In genomic region chr14:31128826-31129219, GRCm38 (mm10) we compare ENCODE assay signal across 8 mouse cellular contexts. TPM values are rescaled to one million over a fixed set of nuclear protein-coding genes. Genes with fewer than 3 reads are reported as not detected.
A peak's percentile ranks its signal among the peaks of the same experiment; 100 is the strongest.
DNase-seq lines count a peak whose midpoint lies in the region; ATAC-seq lines count a peak whose summit lies in the region.

Smim4 (minus strand) TSS chr14:31128956.

- ATAC-seq in hindbrain, embryonic 12.5 days (ENCODE audit: low FRiP score) = peak; percentile 95

- peak within 1 kb of the TSS; percentile 92 for H3K4me2 ChIP-seq in hindbrain, embryonic 12.5 days (replicated peaks)

- H3K4me1 ChIP-seq in hindbrain, embryonic 12.5 days = peaks cover 57% of the 10 kb centered on the region

- no peaks in the 10 kb centered on the region for H3K36me3 ChIP-seq in hindbrain, embryonic 12.5 days

- WGBS in hindbrain, embryonic 12.5 days = 0% methylated on average over 33 of the region's 33 CpGs

- H3K27me3 ChIP-seq in hindbrain, embryonic 12.5 days = no peaks in the 10 kb centered on the region

- DNase-seq in NIH3T3 (ENCODE audit: low read depth) = peak; percentile 98
- DNase-seq in cerebellum, postnatal 10 days = peak; percentile 98 to 99
- DNase-seq in frontal cortex, postnatal 10 days (ENCODE audit: low spot score in 2 of 2) = peak; percentile 96
- peak; percentile 92 to 98 for DNase-seq in layer of hippocampus, postnatal 14 days (ENCODE audit: low spot score in 2 of 2)
- DNase-seq in lung, postnatal 14 days = peak; percentile 98
- DNase-seq in retina, adult 2 months (ENCODE audit: low read depth, low spot score) = peak; percentile 84
- DNase-seq in thymus, postnatal 36 days = peak; percentile 97 to 99

- H3K27ac ChIP-seq in hindbrain, embryonic 12.5 days = peak within 1 kb of the TSS; percentile 92

- H3K4me3 ChIP-seq in hindbrain, embryonic 12.5 days = peak within 1 kb of the TSS; percentile 79

- no peaks in the 10 kb centered on the region for H3K9me3 ChIP-seq in hindbrain, embryonic 12.5 days (replicated peaks)

- H3K9ac ChIP-seq in hindbrain, embryonic 12.5 days = peak within 1 kb of the TSS; percentile 78

RNA-seq across cellular contexts. Expression of gene Smim4, which starts in this region (rescaled TPM):
- 54.3 and 63.9 TPM in 2 replicates for polyA plus RNA-seq in hindbrain, embryonic 12.5 days (2016; fragmentation: Nextera tagmentation; extraction: Ambion mirVana)
- total RNA-seq in layer of hippocampus, postnatal 14 days (2021) = 10 to 100 TPM; 35.5 to 36.2 TPM

Comparison
In these comparisons a context has a peak if more than half of its experiments do, and no peak if none do; other contexts are left out.
1. Peak in every context shown above with its lines: DNase-seq, ATAC-seq, H3K4me3 ChIP-seq and H3K27ac ChIP-seq.